Mouse (Mus musculus) mouse embryonic stem cell (cell line): ENCODE results near the gene Angptl2.

Source experiments
- in situ Hi-C, 2 experiments: fragments of 300-500 bp; cut with MboI; formaldehyde crosslinking; loops; 1 replicate in 1 of 2; 3 replicates in 1 of 2; pipeline ENCODE4 v1.14.3; 2019 to 2020; ENCODE audit warnings: low sequenced_read_pairs in 2 of 2, low pct_unique_long_range_greater_than_20kb in 1 of 2, mixed read lengths in 1 of 2; ENCODE audit not compliant: unreplicated experiment in 1 of 2

The Angptl2 gene

DNA sequence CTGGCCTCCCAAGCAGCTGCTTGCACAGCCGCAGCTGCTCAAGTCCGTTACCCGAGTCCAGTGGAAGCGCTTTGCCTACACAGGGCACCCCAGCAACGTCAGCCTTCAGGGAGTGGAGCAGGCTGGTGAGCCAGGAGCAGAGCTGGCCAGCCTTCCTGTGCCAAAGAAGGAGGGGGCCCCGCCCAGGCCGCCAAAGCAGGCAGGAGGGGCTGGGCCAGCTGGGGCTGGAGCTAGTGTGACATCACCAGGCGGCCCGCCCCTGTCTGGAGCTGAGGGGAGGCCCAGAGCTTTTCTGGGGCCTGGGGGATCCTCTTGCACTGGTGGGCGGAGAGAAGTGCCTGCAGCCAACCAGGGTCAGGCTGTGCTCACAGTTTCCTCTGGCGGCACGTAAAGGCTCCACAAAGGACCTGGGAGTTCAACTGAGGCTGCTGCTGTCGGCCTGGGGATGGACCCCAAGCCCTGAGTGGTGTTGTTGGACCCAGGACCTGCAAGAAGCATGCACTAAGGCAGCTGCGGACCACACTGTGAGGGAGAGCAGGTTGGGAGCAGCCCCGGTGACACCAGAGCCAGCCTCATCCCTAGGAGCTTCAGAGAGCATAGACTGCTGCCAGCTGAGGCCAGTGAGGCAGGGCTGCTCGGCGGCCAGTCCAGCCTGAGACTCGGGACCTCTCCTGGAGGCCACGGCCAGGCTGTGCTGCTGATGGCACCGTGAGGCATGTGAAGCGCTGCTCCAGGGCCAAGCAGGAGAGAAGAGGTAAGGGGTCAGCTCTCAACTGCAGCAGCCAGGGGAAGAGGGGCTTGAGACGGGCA, at the start of gene Angptl2:
TSS of gene Angptl2 (plus strand) at position 370 of the 810 bp plus-strand sequence.
- in situ Hi-C loops: no loop called here

DNA sequence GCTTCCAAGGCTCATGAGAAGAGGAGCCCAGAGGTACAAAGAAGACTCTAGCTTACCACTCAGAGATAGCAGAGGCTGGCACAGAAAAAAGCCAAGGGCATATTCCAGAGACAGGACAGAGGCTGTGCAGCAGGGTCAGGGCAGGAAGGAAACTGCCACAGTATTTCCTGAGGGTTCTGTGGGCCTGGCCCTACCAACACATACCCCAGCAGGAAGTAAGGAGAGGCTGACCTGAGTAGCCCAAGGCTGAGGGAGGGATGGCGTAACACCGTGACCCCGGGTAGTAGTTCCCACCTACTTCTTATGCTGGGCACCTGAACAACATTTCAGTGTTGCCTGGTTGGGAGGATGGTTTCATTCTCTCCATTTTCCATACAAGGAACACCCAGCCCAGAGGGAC, 48.8 kb upstream of the Angptl2 start:
- in situ Hi-C loops: no loop called here

DNA sequence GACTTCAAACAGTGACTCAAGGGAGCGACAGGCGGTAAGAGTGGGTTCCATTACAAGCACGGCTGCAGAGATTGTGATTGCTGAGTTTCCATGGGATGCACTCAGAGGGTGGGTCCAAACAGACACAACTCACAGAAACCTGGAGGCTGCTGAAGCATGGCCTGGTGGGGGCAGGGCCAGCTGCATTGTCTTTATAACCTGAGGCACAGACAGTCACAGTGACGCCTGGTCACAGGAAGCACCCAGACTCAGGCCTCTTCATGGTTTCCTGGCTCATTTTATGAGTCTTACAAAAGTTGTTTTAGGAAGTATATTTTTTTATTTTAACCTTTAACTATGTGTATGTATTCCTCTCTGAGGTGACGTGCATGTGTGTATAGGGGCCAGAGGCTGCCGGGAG, 46.4 kb upstream of the Angptl2 start:
- in situ Hi-C loops: no loop called here

DNA sequence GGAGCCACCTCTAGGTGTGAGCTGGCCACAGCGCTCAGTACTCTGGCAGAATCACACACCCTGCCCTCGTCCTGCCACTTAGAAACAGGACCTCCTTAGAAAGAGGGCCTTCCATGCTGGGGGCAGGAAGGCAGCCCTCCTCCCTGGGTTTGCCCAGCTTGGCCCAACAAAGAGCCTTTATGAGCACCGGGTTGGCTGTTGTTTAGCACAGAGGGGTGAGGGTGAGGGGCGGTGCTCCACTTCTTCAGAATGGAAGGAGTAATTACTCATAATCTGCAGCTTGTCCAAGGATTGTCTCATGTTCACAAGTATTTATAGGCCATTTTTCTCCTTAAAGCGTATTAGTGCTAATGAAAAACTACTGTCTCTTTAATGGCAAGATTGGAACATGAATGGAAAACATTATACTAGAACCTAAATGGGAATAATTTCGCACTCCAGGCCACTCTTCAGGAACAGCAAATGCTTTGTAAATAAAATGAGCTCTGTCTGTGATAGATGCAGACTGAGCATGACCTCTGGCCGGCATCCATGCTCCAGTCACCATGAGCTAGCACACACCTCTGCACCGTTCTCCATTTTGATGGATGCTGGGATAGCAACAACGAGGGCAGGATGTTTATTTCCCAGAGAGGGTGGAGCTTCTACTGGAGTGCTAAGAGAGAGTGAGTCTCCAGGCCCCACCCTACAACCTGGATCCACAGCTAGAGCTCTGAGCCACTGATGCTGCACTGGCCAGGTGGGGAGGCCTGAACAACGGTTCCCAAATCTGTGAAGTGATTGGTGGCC, 44.9 kb upstream of the Angptl2 start:
- in situ Hi-C loops: no loop called here

DNA sequence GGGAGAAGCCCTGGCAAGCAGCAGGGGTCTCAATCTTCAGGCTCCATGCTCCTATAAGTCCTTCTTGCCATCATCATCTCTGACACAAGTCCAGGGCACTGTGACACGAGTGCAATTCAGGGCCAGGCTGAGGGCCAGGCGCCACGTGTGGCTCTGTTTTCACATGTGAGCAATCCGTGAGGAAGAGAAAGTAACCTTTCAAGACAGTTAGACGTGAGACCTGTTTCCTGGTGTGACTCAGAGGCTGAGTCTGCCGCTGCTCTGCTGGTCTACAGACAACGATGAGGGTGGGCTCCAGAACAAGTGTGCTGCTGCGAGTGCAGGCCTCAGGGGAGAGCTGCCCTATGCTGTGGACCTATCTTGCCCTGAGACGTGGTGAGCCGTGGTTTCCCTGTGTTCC, 42.7 kb upstream of the Angptl2 start:
- in situ Hi-C loops: no loop called here

DNA sequence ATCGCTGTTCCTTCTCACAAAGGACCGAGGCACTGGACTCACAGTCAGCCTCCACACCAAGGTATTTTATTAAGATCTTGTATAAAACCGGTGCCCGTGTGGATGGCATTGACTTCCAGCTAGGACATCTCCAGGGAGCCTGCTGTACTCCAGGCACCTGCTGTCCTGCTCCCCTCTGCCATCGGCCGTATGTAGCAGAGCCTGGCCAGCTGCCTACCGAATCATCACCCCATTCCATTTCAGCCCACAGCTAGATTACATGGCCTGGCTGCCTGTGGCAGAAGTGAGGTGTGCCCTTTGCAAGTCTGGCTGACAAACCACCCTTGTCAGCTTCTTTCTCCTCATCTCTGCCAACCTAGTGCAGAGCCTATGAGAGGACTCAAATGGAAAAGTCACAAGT, 42.2 kb upstream of the Angptl2 start:
- in situ Hi-C loops: no loop called here

DNA sequence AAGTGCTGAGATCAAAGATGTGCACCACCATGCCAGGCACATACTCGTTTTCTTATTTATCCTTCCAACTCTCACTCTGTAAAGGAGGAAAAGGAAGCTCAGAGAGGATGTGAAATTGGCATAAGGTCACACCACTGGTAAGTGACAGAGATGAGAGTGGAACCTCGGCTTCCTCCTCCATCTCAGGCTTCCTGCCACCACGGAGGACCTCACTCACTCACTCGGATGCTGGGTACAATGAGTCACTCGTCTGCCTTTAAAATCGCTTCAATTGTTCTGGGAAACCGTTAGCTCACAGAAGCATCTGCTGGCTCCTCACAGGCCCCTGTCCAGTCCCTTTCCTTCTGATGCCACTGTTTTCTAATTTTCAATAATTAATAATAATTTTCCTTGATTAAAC, 39.4 kb upstream of the Angptl2 start:
- in situ Hi-C loops: no loop called here

DNA sequence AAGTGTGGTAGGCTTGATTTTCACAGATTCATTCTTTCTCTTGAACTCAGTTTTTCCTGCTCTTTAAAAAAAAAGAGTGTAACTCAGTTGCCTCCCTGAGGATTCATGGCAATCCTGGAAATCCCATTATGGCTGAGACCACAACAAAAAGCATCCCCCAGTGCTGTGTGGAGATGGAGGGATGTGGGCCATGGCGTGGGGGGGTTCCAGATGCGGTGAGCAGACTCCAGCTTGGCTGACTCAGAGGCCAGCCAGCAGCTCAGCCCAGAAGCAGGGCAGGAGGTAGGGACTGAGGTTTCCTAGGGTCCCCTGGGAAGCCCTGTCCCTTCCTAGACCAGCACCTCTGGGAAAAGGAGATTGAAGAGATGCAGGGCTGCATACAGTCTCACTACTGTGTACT, 38.9 kb upstream of the Angptl2 start:
- in situ Hi-C loops: no loop called here

DNA sequence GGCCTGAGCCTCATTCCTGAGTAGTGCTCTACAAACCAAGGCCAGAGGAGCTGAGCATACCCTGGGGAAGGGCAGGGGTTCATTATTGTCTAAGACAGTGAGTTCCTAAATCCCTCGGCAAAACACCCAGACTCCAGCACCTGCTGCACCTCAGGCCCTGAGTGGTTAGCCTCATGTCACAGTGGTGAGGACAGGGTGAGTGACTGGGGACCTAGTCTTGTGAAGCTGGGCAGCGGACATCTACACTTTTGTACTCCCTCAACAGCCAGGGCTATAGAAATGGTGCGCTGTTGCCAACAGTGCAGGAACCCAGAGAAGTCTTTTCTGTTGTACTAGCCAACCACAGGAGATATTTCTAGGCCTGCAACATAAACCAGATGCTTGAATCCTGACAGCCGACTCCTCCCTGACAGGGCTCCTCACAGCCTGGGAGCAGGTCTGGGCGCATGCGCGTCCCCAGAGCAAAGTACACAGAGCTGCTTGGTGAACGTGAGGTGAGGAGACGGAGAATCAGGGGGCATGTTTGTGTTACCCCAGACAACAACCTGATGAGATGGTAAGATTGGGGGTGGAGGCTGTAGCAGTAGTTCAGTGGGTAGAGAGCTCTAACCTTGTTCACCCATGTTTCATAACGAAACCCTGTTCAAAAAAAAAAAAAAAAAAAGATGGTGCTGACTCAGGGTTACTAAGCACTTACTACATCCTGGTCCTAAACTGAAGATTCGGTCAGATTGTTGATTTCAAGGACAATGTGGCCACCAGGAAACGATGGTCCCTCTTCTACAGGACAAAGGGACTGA, 38.2 kb upstream of the Angptl2 start:
- in situ Hi-C loops: no loop called here

DNA sequence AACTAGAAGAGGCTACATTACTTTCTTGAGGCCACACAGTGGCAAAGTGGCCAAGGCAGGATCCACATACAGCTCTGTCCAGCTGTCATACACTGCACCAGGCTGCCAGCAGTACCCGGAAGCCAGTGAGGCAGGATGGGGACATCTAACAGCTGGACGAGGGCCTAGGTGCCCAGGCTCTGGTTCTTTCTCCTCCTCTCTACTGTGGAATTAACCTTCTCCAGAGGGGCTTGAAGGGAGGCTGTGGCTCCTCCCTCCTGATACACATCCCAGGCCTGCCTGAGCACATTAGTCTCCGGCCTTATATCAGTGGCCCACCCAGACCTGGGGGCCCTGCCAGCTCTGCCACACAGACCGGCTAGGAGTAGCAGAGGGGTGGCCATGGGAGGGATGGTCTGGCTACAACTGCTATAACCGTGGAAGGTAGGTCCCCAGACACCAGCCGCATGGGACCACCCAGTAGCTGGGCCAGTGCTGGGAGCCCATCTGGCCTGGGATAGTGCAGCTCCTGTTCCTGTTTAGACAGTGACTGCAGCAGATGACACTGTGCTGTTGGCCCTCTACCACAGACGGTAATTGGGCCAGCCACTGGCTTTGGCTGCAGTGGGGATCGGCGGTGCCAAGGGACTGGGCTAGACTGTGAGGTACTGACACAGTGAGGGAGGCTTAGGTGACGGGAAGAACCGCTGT, 37.5 kb upstream of the Angptl2 start:
- in situ Hi-C loops: no loop called here

DNA sequence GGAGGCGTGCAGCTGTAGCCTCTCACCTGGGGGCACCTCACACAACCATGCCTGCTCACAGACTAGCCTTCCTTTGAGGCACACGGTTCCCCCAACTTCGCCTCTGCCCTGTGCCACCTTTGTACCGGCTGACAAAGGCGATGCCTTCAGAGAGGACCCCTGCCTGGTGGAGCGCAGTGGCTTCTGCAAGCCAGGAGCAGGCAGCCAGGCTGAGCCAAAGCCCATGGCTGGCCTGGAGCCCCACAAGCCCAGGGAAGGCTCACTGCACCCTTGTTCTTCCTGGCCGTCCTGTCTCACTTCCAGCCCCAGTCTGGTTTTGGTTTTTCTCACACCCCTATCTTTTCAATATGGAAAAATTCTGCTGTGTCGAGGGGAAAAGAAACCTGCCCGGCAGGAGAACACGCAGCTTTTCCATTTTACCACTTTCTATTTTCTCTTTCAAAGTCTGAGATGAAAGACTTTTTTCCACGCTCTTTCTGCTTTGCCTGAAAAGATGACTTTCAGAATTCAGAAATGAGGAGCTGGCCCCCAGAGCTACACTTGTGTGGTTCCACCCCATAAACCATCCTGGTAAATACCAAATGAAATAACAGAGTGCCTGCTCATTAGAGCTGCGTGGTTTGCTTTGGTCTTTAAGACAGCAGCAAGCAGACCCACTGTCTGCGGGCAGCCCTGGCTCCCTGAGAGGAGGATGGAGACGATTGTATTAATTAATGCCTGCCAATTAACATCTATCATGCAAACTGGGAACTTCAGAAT, 36.5 kb upstream of the Angptl2 start:
- in situ Hi-C loops: no loop called here

DNA sequence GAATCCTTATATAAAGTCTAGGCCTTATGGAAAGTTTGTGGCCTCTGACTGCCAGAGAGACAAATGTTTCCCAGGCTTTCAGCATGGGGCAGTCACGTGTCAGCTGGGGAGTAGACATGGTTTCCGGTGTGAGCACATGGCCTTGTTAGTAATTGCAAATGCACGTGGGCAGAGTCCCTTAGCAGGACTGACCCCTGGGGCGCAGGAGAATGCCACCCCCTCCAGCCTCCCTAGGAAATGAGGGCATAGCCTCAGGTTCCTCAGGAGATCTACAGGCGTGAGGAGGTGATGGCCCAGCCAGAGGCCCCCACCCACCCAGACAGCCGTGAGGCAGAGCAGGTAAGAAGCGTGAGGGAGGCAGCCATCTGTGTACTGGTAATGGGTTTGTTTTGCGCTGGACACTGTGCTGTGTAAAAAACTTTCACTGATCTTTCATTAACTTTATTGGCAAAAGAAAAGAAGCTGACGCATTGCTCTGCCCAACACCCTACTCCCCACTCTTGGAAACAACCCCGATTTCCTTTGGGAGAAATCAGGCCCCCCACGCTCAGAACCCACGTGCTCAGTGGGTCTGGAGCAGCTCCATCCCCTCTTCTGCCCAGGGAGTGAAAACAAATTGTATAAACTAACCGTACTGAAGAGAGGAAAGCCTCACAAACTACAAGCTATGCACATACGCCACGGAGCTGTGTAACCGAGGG, 35.8 kb upstream of the Angptl2 start:
- in situ Hi-C loops: no loop called here

DNA sequence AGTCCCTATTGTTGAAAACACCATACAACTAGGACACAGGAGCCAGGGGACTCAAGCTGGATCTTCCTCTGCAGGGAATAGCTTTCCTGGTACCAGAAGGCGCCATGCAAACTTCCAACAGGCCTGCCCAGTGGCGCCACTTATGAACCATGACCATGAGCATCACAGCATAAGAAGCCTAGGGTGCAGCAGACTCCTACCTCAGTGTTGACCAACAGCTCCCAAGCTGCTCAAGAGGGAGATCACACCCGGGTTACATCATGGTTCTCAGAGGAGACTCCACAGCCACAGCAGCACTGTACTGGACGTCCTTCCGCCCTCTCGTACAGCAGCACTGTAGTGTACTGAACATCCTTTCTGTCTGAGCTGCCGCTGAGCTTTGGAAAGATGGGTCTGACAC, 32.5 kb upstream of the Angptl2 start:
- in situ Hi-C loops: no loop called here

DNA sequence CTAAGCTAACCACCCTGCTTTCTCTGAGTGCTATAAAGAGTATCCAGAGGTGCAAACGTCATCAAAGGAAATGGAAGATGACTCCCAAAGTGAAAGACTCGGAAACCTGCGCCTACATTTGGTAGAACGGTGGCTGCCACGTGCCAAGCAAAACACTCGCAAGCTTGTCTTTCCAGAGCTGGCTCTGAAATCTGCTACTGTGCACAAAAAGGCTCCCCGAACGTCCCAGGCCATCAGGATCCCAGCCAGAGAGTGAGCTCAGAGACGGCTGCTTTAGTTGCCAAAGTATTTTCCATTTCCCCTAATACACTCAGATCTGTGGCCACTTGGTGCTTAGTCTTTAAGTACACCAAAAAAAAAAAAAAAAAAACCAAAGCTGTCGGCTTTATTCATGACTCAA, 31.2 kb upstream of the Angptl2 start:
- in situ Hi-C loops: no loop called here

DNA sequence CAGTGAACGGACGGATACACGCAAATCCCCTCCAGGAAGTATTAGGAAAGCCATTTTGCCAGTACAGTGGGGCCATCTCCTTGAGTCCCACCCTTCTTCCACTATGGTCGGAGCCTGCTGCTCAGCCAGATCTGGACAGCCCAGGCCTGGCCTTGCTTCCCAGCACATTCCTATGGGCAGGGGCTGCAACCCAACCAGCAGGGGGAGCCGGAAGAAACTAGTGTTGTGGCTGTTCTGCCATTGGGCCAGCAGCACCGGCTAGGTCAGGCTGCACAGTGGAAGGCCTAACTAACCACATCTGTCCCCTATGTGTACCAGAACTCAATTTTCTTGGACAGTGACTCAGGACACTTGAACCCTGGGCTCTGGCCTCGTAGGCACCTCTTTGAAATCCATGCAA, 30.6 kb upstream of the Angptl2 start:
- in situ Hi-C loops: no loop called here

DNA sequence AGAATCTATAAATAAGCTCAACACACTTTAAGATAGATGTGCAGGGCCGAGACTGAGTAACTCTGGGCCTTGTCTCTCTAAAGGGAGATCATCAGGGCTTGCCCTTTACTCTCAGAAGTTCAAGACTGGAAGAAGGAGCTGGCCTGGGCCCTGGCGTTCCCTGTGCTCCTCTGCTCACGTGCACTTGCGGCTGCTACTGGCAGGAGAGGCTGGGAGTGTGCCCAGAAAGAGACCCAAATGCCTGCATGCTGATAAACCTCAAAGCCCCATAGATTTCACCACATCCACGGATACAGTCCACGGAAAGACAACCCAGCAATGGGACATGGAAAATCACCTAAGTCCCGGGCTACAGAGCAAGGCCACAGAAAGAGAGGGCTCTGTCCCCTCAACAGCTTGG, 29.4 kb upstream of the Angptl2 start:
- in situ Hi-C loops: no loop called here

DNA sequence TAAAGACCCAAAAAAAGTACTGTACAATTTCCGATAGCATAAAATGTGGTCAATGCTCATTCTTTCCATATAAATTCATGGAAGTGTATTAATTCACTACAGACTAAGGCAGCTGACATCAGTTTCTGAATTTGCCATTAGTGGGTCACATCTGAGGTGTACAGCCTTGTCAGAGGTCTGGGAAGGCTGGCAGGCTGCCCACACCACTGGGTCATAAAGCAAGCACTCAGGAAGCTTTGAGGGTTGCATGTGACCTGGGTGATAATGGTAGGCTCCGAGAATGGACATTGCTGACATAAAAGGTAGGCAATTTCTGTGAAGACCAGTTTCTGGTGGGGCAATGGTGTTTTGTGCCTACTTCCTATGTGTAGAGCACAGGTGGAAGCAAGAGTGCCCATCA, 28.0 kb upstream of the Angptl2 start:
- in situ Hi-C loops: no loop called here
